Mouse (Mus musculus): ENCODE results near the gene Pla2g4a. TPM values are rescaled to one million over a fixed set of nuclear protein-coding genes. Genes with fewer than 3 reads are reported as not detected.

The Pla2g4a gene
- total and polyA plus RNA-seq, 3 experiments: 6.4 to 14.4 TPM; not detected in 1

DNA sequence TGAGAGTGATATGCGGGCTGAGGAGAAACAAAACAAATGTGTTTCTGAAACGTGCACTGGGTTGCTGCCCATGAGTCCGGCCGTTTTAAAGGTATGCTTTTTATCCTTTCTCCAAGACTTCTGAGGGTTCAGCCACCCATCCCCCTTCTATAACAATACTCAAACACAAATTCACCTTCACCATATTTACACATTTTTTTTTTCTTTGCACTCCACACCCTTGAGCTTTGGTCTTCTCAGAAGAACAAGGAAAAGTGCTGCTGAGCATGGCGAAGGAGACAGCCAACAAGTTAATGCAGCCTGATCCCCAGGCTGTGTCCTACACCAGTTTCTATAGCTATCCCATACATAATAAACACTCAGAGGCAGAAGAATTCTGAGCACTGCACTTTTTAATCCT, 39.8 kb downstream of the Pla2g4a start:
- H3K36me3 ChIP-seq (ENCODE audit: control insufficient read depth in 1 of 2, insufficient read depth in 2 of 2, low read length in 2 of 2): peaks cover 0 to 10% of the 10 kb centered on the region in 2 experiments; a peak in 2 of 4 replicates
- no peak overlapping the region for H3K4me3 ChIP-seq (ENCODE audit: control insufficient read depth in 1 of 2, insufficient read depth in 1 of 2, low read depth in 2 of 2, low read length in 2 of 2)
- DNase-seq (ENCODE audit: low read depth, low spot score): no peak
- TF ChIP-seq MAFK (IDR thresholded peaks at IDR 0.05; ENCODE audit: borderline replicate concordance, low read depth, low read length): no peak
- no peak for TF ChIP-seq CHD1 (IDR thresholded peaks at IDR 0.05; ENCODE audit: low read depth, low read length)
- no peaks in the 10 kb centered on the region for H3K9me3 ChIP-seq (replicated peaks; ENCODE audit: insufficient read depth, low read length)
- H3K9ac ChIP-seq (ENCODE audit: control insufficient read depth, low read depth, low read length, poor library complexity, severe bottlenecking): no peak overlapping the region
- H3K79me2 ChIP-seq (ENCODE audit: control insufficient read depth, insufficient read depth, low read length, poor library complexity): no peaks in the 10 kb centered on the region
- no peak overlapping the region for H3K27ac ChIP-seq (ENCODE audit: control insufficient read depth, low read depth, low read length)
- H3K4me1 ChIP-seq (ENCODE audit: control insufficient read depth in 1 of 2, insufficient read depth in 2 of 2, low read length in 2 of 2): peaks cover 2 to 9% of the 10 kb centered on the region in 2 experiments; a peak in 2 of 4 replicates
- H3K27me3 ChIP-seq (ENCODE audit: control insufficient read depth in 1 of 2, insufficient read depth in 2 of 2, low read length in 2 of 2): no peaks in the 10 kb centered on the region

DNA sequence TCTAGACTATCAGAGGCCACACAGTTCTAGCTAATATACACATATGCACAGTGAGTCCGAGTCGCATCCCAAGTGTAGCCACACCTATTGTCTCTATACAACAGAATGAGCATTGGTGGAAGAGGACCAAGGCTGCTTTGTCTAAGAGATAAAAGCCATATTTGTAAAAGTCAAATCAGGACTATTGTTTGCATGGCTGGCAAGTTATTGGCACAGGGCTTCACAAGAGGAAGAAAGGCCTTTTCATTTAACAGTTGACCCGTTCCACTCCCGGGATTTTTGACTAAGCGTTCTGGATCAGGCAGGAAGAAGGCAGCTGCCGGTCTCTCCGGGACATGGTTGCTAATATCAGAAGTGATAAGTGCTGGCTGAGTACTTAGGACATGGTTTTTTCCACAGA, 41.8 kb downstream of the Pla2g4a start:
- Histone ChIP-seq H3K27ac (ENCODE audit: control insufficient read depth, low read depth, low read length) (no peak overlapping the region), H3K4me1 (ENCODE audit: control insufficient read depth in 1 of 2, insufficient read depth in 2 of 2, low read length in 2 of 2) (peaks cover 2 to 9% of the 10 kb centered on the region in 2 experiments; a peak in 2 of 4 replicates), H3K9me3 (replicated peaks; ENCODE audit: insufficient read depth, low read length) (no peaks in the 10 kb centered on the region), H3K9ac (ENCODE audit: control insufficient read depth, low read depth, low read length, poor library complexity, severe bottlenecking) (no peak overlapping the region), H3K79me2 (ENCODE audit: control insufficient read depth, insufficient read depth, low read length, poor library complexity) (no peaks in the 10 kb centered on the region), H3K27me3 (ENCODE audit: control insufficient read depth in 1 of 2, insufficient read depth in 2 of 2, low read length in 2 of 2) (no peaks in the 10 kb centered on the region), H3K36me3 (ENCODE audit: control insufficient read depth in 1 of 2, insufficient read depth in 2 of 2, low read length in 2 of 2) (peaks cover 0 to 10% of the 10 kb centered on the region in 2 experiments; a peak in 2 of 4 replicates), H3K4me3 (ENCODE audit: control insufficient read depth in 1 of 2, insufficient read depth in 1 of 2, low read depth in 2 of 2, low read length in 2 of 2) (no peak overlapping the region)
- TF ChIP-seq ZNF384 (IDR thresholded peaks at IDR 0.05; ENCODE audit: low read depth, low read length) (no peak), RCOR1 (IDR thresholded peaks at IDR 0.05; ENCODE audit: low read depth, low read length) (no peak), MEF2A (IDR thresholded peaks at IDR 0.05; ENCODE audit: extremely low read depth, insufficient replicate concordance, low read depth, low read length, poor library complexity, severe bottlenecking) (no peak), USF1 (IDR thresholded peaks at IDR 0.05; ENCODE audit: low read depth, low read length) (no peak), SIN3A (IDR thresholded peaks at IDR 0.05; ENCODE audit: low read length) (no peak), ELF1 (IDR thresholded peaks at IDR 0.05; ENCODE audit: low read depth, low read length) (no peak), POLR2A (IDR thresholded peaks at IDR 0.05; ENCODE audit: control insufficient read depth in 1 of 2, insufficient read depth in 1 of 2, low read depth in 1 of 2, low read length in 2 of 2, poor library complexity in 1 of 2) (no peak), ZKSCAN1 (IDR thresholded peaks at IDR 0.05; ENCODE audit: low read depth, low read length) (no peak), JUND (IDR thresholded peaks at IDR 0.05; ENCODE audit: low read depth, low read length) (no peak), POLR2AphosphoS5 (IDR thresholded peaks at IDR 0.05; ENCODE audit: borderline replicate concordance, low read depth, low read length) (no peak), ZMIZ1 (IDR thresholded peaks at IDR 0.05; ENCODE audit: low read depth, low read length) (no peak), GATA1 (IDR thresholded peaks at IDR 0.05; ENCODE audit: low read depth, low read length) (no peak), MAX (IDR thresholded peaks at IDR 0.05; ENCODE audit: low read length) (no peak), KAT2A (conservative IDR thresholded peaks at IDR 0.05; ENCODE audit: low read depth, low read length) (no peak), NELFE (IDR thresholded peaks at IDR 0.05; ENCODE audit: low read depth, low read length) (no peak), HCFC1 (IDR thresholded peaks at IDR 0.05; ENCODE audit: low read depth, low read length) (no peak), BHLHE40 (IDR thresholded peaks at IDR 0.05; ENCODE audit: borderline replicate concordance, low read depth, low read length) (no peak)
- DNase-seq (ENCODE audit: low read depth, low spot score): no peak
